Mouse (Mus musculus): ENCODE results near the gene Kit. TPM values are rescaled to one million over a fixed set of nuclear protein-coding genes. Genes with fewer than 3 reads are reported as not detected.

The Kit gene
- polyA plus RNA-seq, 1 experiment = not detected

GRCm38 (mm10) chr5:75632846-75633640 lies 58.3 kb downstream of the Kit start:
- H3K27me3 ChIP-seq (ENCODE audit: control insufficient read depth, insufficient read depth, insufficient read length) = peaks cover 18% of the 10 kb centered on the region
- no peaks in the 10 kb centered on the region for H3K36me3 ChIP-seq (ENCODE audit: control insufficient read depth, insufficient read depth)
- no peak overlapping the region for H3ac ChIP-seq (ENCODE audit: control insufficient read depth, insufficient read length, low read depth)
- no peaks in the 10 kb centered on the region for H3K79me2 ChIP-seq (ENCODE audit: control insufficient read depth, insufficient read depth)
- TF ChIP-seq USF1 (IDR thresholded peaks at IDR 0.05; ENCODE audit: low read depth) (no peak), CTCF (IDR thresholded peaks at IDR 0.05; ENCODE audit: control insufficient read depth, insufficient read depth, insufficient read length) (no peak), MYOG (IDR thresholded peaks at IDR 0.05; ENCODE audit: control insufficient read depth, extremely low read depth, insufficient read length) (no peak), FOSL1 (IDR thresholded peaks at IDR 0.05; ENCODE audit: insufficient read depth, low read length, poor library complexity, severe bottlenecking) (no peak), MAX (IDR thresholded peaks at IDR 0.05) (no peak), CEBPB (IDR thresholded peaks at IDR 0.05; ENCODE audit: low read depth) (no peak), MYOD1 (IDR thresholded peaks at IDR 0.05; ENCODE audit: control insufficient read depth, insufficient read length, low read depth) (no peak)
- no peak overlapping the region for H3K4me3 ChIP-seq (ENCODE audit: insufficient read depth, poor library complexity, severe bottlenecking)
- H3K79me3 ChIP-seq (ENCODE audit: low read depth) = no peaks in the 10 kb centered on the region

GRCm38 (mm10) chr5:75635385-75635784 lies 60.7 kb downstream of the Kit start:
- Histone ChIP-seq H3K27me3 (ENCODE audit: control insufficient read depth, insufficient read depth, insufficient read length) (peaks cover 6% of the 10 kb centered on the region), H3K36me3 (ENCODE audit: control insufficient read depth, insufficient read depth) (no peaks in the 10 kb centered on the region), H3K79me2 (ENCODE audit: control insufficient read depth, insufficient read depth) (no peaks in the 10 kb centered on the region), H3K4me3 (ENCODE audit: insufficient read depth, poor library complexity, severe bottlenecking) (no peak overlapping the region), H3K79me3 (ENCODE audit: low read depth) (no peaks in the 10 kb centered on the region), H3ac (ENCODE audit: control insufficient read depth, insufficient read length, low read depth) (no peak overlapping the region)
- TF ChIP-seq MYOD1 (IDR thresholded peaks at IDR 0.05; ENCODE audit: control insufficient read depth, insufficient read length, low read depth) (no peak), CTCF (IDR thresholded peaks at IDR 0.05; ENCODE audit: control insufficient read depth, insufficient read depth, insufficient read length) (no peak), USF1 (IDR thresholded peaks at IDR 0.05; ENCODE audit: low read depth) (no peak), MYOG (IDR thresholded peaks at IDR 0.05; ENCODE audit: control insufficient read depth, extremely low read depth, insufficient read length) (no peak), FOSL1 (IDR thresholded peaks at IDR 0.05; ENCODE audit: insufficient read depth, low read length, poor library complexity, severe bottlenecking) (no peak)

GRCm38 (mm10) chr5:75640637-75641036 lies 65.9 kb downstream of the Kit start:
- no peaks in the 10 kb centered on the region for H3K79me2 ChIP-seq (ENCODE audit: control insufficient read depth, insufficient read depth)
- H3K27me3 ChIP-seq (ENCODE audit: control insufficient read depth, insufficient read depth, insufficient read length) = peaks cover 9% of the 10 kb centered on the region
- H3K79me3 ChIP-seq (ENCODE audit: low read depth) = no peaks in the 10 kb centered on the region
- H3K36me3 ChIP-seq (ENCODE audit: control insufficient read depth, insufficient read depth) = no peaks in the 10 kb centered on the region
- no peak overlapping the region for H3K4me3 ChIP-seq (ENCODE audit: insufficient read depth, poor library complexity, severe bottlenecking)
- no peak for TF ChIP-seq USF1 (IDR thresholded peaks at IDR 0.05; ENCODE audit: low read depth)
- no peak overlapping the region for H3ac ChIP-seq (ENCODE audit: control insufficient read depth, insufficient read length, low read depth)

GRCm38 (mm10) chr5:75647046-75647445 lies 72.3 kb downstream of the Kit start:
- H3ac ChIP-seq (ENCODE audit: control insufficient read depth, insufficient read length, low read depth) = no peak overlapping the region
- no peak overlapping the region for H3K4me3 ChIP-seq (ENCODE audit: insufficient read depth, poor library complexity, severe bottlenecking)
- H3K79me3 ChIP-seq (ENCODE audit: low read depth) = no peaks in the 10 kb centered on the region
- TF ChIP-seq USF1 (IDR thresholded peaks at IDR 0.05; ENCODE audit: low read depth) (no peak), FOSL1 (IDR thresholded peaks at IDR 0.05; ENCODE audit: insufficient read depth, low read length, poor library complexity, severe bottlenecking) (no peak), CTCF (IDR thresholded peaks at IDR 0.05; ENCODE audit: control insufficient read depth, insufficient read depth, insufficient read length) (no peak), CEBPB (IDR thresholded peaks at IDR 0.05; ENCODE audit: low read depth) (no peak), MAX (IDR thresholded peaks at IDR 0.05) (no peak), MYOG (IDR thresholded peaks at IDR 0.05; ENCODE audit: control insufficient read depth, extremely low read depth, insufficient read length) (no peak), MYOD1 (IDR thresholded peaks at IDR 0.05; ENCODE audit: control insufficient read depth, insufficient read length, low read depth) (no peak)
- no peaks in the 10 kb centered on the region for H3K79me2 ChIP-seq (ENCODE audit: control insufficient read depth, insufficient read depth)
- no peaks in the 10 kb centered on the region for H3K36me3 ChIP-seq (ENCODE audit: control insufficient read depth, insufficient read depth)
- H3K27me3 ChIP-seq (ENCODE audit: control insufficient read depth, insufficient read depth, insufficient read length) = peaks cover under 1% of the 10 kb centered on the region

GRCm38 (mm10) chr5:75650566-75650965 lies 75.8 kb downstream of the Kit start:
- H3K79me3 ChIP-seq (ENCODE audit: low read depth) = no peaks in the 10 kb centered on the region
- no peak overlapping the region for H3K4me3 ChIP-seq (ENCODE audit: insufficient read depth, poor library complexity, severe bottlenecking)
- H3K36me3 ChIP-seq (ENCODE audit: control insufficient read depth, insufficient read depth) = no peaks in the 10 kb centered on the region
- no peak for TF ChIP-seq CEBPB (IDR thresholded peaks at IDR 0.05; ENCODE audit: low read depth)
- no peak for TF ChIP-seq MYOG (IDR thresholded peaks at IDR 0.05; ENCODE audit: control insufficient read depth, extremely low read depth, insufficient read length)
- TF ChIP-seq USF1 (IDR thresholded peaks at IDR 0.05; ENCODE audit: low read depth) = no peak
- no peak for TF ChIP-seq FOSL1 (IDR thresholded peaks at IDR 0.05; ENCODE audit: insufficient read depth, low read length, poor library complexity, severe bottlenecking)
- TF ChIP-seq CTCF (IDR thresholded peaks at IDR 0.05; ENCODE audit: control insufficient read depth, insufficient read depth, insufficient read length) = no peak
- TF ChIP-seq MYOD1 (IDR thresholded peaks at IDR 0.05; ENCODE audit: control insufficient read depth, insufficient read length, low read depth) = no peak
- TF ChIP-seq MAX (IDR thresholded peaks at IDR 0.05) = no peak
- no peaks in the 10 kb centered on the region for H3K79me2 ChIP-seq (ENCODE audit: control insufficient read depth, insufficient read depth)
- H3K27me3 ChIP-seq (ENCODE audit: control insufficient read depth, insufficient read depth, insufficient read length) = no peaks in the 10 kb centered on the region
- H3ac ChIP-seq (ENCODE audit: control insufficient read depth, insufficient read length, low read depth) = no peak overlapping the region

GRCm38 (mm10) chr5:75653431-75653830 lies 78.7 kb downstream of the Kit start:
- TF ChIP-seq CTCF (IDR thresholded peaks at IDR 0.05; ENCODE audit: control insufficient read depth, insufficient read depth, insufficient read length) = no peak
- H3K27me3 ChIP-seq (ENCODE audit: control insufficient read depth, insufficient read depth, insufficient read length) = no peaks in the 10 kb centered on the region
- no peaks in the 10 kb centered on the region for H3K36me3 ChIP-seq (ENCODE audit: control insufficient read depth, insufficient read depth)
- no peaks in the 10 kb centered on the region for H3K79me2 ChIP-seq (ENCODE audit: control insufficient read depth, insufficient read depth)
- no peak overlapping the region for H3K4me3 ChIP-seq (ENCODE audit: insufficient read depth, poor library complexity, severe bottlenecking)
- H3ac ChIP-seq (ENCODE audit: control insufficient read depth, insufficient read length, low read depth) = no peak overlapping the region
- no peaks in the 10 kb centered on the region for H3K79me3 ChIP-seq (ENCODE audit: low read depth)

Measured in C2C12 (cell line).